Mouse (Mus musculus): ENCODE results near the gene Ncf2. TPM values are rescaled to one million over a fixed set of nuclear protein-coding genes. Genes with fewer than 3 reads are reported as not detected.
A peak's percentile ranks its signal among the peaks of the same experiment; 100 is the strongest.

Gene Ncf2
- total RNA-seq, 2 experiments from 2014 or later, result 0.67 to 0.87 TPM

DNA sequence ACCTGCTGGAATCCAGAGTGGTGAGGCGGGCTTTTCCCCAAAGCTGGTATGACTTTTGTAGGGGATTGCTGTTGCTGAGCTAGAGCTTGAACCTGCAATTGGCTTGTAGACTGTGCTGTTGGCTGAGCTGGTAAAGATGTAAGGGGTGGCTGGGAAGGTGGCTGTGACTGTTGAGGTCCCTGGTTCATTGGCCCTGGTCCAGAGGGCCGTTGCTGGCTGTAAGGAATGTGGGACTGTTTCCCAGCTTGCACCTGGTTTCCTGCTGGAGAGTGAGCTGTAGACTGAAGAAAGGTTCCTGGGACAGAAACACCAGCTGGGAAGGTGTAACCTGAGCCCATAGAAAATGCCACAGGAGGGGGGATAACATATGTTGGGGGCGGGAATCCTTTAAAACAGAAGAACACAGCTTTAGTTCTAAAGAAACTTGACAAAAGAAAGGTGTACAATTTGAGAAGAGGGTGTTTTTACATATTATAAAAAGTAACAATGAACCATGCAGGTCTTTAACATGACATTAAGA, 45.3 kb downstream of the Ncf2 start:
- TF ChIP-seq CTCF (IDR thresholded peaks at IDR 0.05), result no peak
- Histone ChIP-seq H3K4me3 (no peak overlapping the region), H3K27ac (no peak overlapping the region)
- no peak for DNase-seq
- intact Hi-C loops (cut with DNase I), result no loop called here

DNA sequence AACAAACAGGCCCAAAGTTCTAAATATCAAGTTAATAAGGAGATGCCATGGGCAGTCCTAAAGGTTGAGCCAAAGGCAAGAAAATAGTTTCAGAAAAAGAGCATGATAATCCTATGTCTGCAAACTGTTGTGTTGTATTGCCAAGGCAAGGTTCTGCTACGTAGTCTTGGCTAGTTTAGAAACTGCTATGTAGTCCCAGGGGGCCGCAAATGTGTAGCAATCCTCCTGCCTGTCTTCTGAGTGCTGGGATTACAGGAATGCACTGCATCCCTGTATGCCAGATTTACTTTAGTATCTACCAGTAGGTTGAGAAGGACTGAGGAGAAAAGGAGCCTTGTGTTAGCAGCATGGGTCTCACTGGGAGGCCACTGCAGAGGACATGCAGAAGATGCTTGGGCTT, 46.9 kb downstream of the Ncf2 start:
- TF ChIP-seq CTCF (IDR thresholded peaks at IDR 0.05), result no peak
- intact Hi-C loops (cut with DNase I), result no loop called here

DNA sequence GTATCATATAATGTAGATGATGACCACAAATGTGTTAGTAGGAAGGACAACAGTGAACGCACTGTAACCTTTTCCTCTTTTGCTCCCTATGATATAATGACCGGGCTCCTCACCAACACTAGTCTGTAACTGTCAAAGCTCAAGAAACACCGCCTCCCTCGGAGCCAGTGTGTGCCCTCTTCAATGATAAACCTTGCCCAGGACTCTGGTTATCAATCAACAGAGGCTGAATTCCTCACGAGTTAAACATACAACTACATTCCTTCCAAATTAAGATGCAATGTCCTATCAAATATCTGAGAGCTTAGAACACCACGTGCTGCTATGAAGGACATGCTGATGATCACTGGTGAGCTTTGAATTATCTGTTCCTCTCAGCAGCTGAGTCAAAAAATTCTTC, 69.9 kb downstream of the Ncf2 start:
- no peak for TF ChIP-seq CTCF (IDR thresholded peaks at IDR 0.05)
- no peak for DNase-seq
- intact Hi-C loops (cut with DNase I), result no loop called here
- H3K27ac ChIP-seq, result no peak overlapping the region
- no peak overlapping the region for H3K4me3 ChIP-seq

More for the DNA sequence above, 46.9 kb downstream of the Ncf2 start:
- no peak overlapping the region for H3K27ac ChIP-seq
- no peak overlapping the region for H3K4me3 ChIP-seq
- DNase-seq, result no peak

DNA sequence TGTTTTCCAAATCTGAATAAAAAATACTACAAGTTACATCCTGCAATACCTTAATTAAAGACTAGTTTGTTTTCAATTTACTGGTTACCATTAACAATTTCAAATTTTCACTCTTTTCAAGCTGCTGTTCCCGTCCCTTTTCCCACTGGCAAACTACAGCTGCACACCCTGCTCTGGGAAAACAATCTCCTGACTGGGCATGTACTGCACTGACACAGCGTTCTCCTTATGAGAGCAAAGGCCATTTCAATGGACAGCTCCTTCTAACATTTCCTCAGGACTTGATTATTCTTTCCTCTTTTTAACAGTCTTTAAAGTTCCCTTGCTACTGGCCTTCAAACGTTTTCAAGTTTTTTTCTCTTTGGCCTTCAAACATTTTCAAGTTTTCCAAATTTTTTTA, 71.0 kb downstream of the Ncf2 start:
- TF ChIP-seq CTCF (IDR thresholded peaks at IDR 0.05), result no peak
- DNase-seq, result peak; percentile 32
- H3K4me3 ChIP-seq, result no peak overlapping the region
- intact Hi-C loops (cut with DNase I), result no loop called here
- peak overlapping the region; percentile 48 for H3K27ac ChIP-seq

Other genes with a start within 250 kb of the Ncf2 start
- gene Apobec4, start 49.6 kb upstream of the Ncf2 start, total RNA-seq (2021), result not detected
- gene Rgl1, start 33.8 kb upstream of the Ncf2 start, total RNA-seq (2021), result 10 to 100 TPM in 1 of 2 experiments, 1 to 10 TPM in 1; 9.7 to 10.2 TPM
- gene Arpc5, start 33.7 kb upstream of the Ncf2 start, total RNA-seq (2021), result 10 to 100 TPM in 1 of 2 experiments, 1 to 10 TPM in 1; 9.4 to 11.5 TPM
- gene Smg7, start 102.5 kb downstream of the Ncf2 start, total RNA-seq (2021), result 10 to 100 TPM; 38.7 to 40.4 TPM
- under 1 TPM; 0.28 TPM for gene Nmnat2, start 154.8 kb downstream of the Ncf2 start, total RNA-seq (2021)

Measured in gastrocnemius, adult 2 months (tissue).